Mouse (Mus musculus) testis, adult 2 months (tissue): ENCODE data around the gene Luc7l2.

ENCODE experiments used
- CTCF ChIP-seq: fragments of 200-500 bp; IDR thresholded peaks from 2 replicates; pipeline ENCODE4 v1.5.1; 2012; ENCODE audit warnings: low read depth, mild to moderate bottlenecking, inconsistent platforms, low read length, moderate library complexity; ENCODE audit not compliant: control insufficient read depth, insufficient read depth, insufficient replicate concordance
- POLR2A ChIP-seq: fragments of 200-500 bp; IDR thresholded peaks from 2 replicates; pipeline ENCODE4 v1.6.1; 2012; ENCODE audit warnings: low read depth, mild to moderate bottlenecking, inconsistent platforms, low read length, moderate library complexity; ENCODE audit not compliant: control insufficient read depth

DNA sequence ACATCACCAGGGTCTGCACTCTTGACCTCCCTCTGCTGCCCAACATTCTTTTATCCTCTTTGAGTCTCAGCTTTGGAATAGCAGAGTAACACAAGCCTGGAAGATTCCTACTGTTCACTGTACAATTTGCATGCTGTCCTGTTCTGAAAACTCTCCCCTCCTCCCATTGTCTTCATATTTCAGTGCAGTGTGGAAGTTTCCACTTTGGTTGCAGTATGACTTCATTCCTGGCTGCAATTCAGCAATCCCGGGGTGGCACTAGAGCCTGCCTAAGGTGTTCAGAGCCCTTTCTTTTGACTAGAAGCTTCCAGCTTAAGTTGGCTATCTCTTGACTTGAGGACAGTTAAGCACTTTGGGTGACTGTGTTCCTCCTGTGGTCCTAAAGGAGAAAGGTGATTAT lies 73.3 kb downstream of the Luc7l2 start:
- no peak for TF ChIP-seq CTCF
- TF ChIP-seq POLR2A = no peak
